Mouse (Mus musculus) intestine, embryonic 16.5 days (tissue): Measurements from ENCODE around the gene Tmc2. TPM values are rescaled to one million over a fixed set of nuclear protein-coding genes. Genes with fewer than 3 reads are reported as not detected.
A peak's percentile ranks its signal among the peaks of the same experiment; 100 is the strongest.

Experiments used
- ATAC-seq: fragments of 200-750 bp; cut with Nextera tagmentation; 2 replicates; pipeline ENCODE4 v1.8.0; 2017; ENCODE audit warnings: moderate TSS enrichment, moderate library complexity
- H3K27ac ChIP-seq: fragments of 300-500 bp; sonication (generic); 2 replicates; pipeline ENCODE4 v1.5.1; 2014; ENCODE audit warnings: mild to moderate bottlenecking, low read length
- H3K27me3 ChIP-seq: fragments of 300-500 bp; sonication (generic); replicated peaks from 2 replicates; pipeline ENCODE4 v1.6.1; 2014; ENCODE audit warnings: low read length, control low read depth, mixed read lengths; ENCODE audit not compliant: control insufficient read depth, insufficient read depth
- H3K36me3 ChIP-seq: fragments of 300-500 bp; sonication (generic); 2 replicates; pipeline ENCODE4 v1.6.1; 2014; ENCODE audit warnings: low read length, control low read depth; ENCODE audit not compliant: control insufficient read depth, insufficient read depth
- H3K4me1 ChIP-seq: fragments of 300-500 bp; sonication (generic); 2 replicates; pipeline ENCODE4 v1.6.1; 2014; ENCODE audit warnings: low read length, control low read depth, mixed read lengths; ENCODE audit not compliant: control insufficient read depth, insufficient read depth
- H3K4me2 ChIP-seq: fragments of 300-500 bp; sonication (generic); 2 replicates; pipeline ENCODE4 v1.6.1; 2014; ENCODE audit warnings: low read depth, low read length, control low read depth
- H3K4me3 ChIP-seq: fragments of 300-500 bp; sonication (generic); 2 replicates; pipeline ENCODE4 v1.5.1; 2014; ENCODE audit warnings: mild to moderate bottlenecking, low read length
- H3K9ac ChIP-seq: fragments of 300-500 bp; sonication (generic); 2 replicates; pipeline ENCODE4 v1.6.1; 2014; ENCODE audit warnings: low read depth, low read length
- H3K9me3 ChIP-seq: fragments of 300-500 bp; sonication (generic); 2 replicates; pipeline ENCODE4 v1.6.1; 2016; ENCODE audit warnings: low read length, control low read depth; ENCODE audit not compliant: control insufficient read depth
- WGBS: fragments of 180-500 bp; shearing (Covaris S2); extraction: QIAGEN DNeasy Blood & Tissue Kit; methylation state at CpG from one replicate; pipeline ENCODE4 v1.1.7; 2014; 5-methylcytosine and 5-hydroxymethylcytosine counted together
- polyA plus RNA-seq: library from polyadenylated mRNA; unstranded; fragments of >200 nt; fragmentation: Nextera tagmentation; extraction: Ambion mirVana; gene quantifications from 2 replicates; pipeline ENCODE4 v1.2.1, GENCODE M21; 2015

The Tmc2 gene
- polyA plus RNA-seq = not detected in 2 replicates

GRCm38 (mm10) chr2:130194894-130195293, at the start of gene Tmc2:
TSS of gene Tmc2 (plus strand) at chr2:130195194.
- no peaks in the 10 kb centered on the region for H3K36me3 ChIP-seq

GRCm38 (mm10) chr2:130146089-130146668, 48.8 kb upstream of the Tmc2 start:
- no peak overlapping the region for H3K4me2 ChIP-seq
- H3K4me1 ChIP-seq = no peaks in the 10 kb centered on the region
- no peak overlapping the region for H3K9ac ChIP-seq
- no peaks in the 10 kb centered on the region for H3K27me3 ChIP-seq
- no peak overlapping the region for H3K4me3 ChIP-seq
- no peak for ATAC-seq
- H3K27ac ChIP-seq = no peak overlapping the region
- WGBS = 76% methylated on average over 5 of the region's 5 CpGs
- H3K9me3 ChIP-seq = no peaks in the 10 kb centered on the region
- H3K36me3 ChIP-seq = no peaks in the 10 kb centered on the region

More at GRCm38 (mm10) chr2:130194894-130195293, at the start of gene Tmc2:
- 92% methylated on average over 16 of the region's 16 CpGs for WGBS
- Histone ChIP-seq H3K9me3 (no peaks in the 10 kb centered on the region), H3K4me1 (no peaks in the 10 kb centered on the region), H3K27me3 (no peaks in the 10 kb centered on the region), H3K27ac (no peak within 1 kb of the TSS), H3K9ac (no peak within 1 kb of the TSS), H3K4me2 (no peak within 1 kb of the TSS), H3K4me3 (no peak within 1 kb of the TSS)
- no peak for ATAC-seq

- 81% methylated on average over 3 of the region's 3 CpGs for WGBS
- Histone ChIP-seq H3K9me3 (no peaks in the 10 kb centered on the region), H3K27me3 (no peaks in the 10 kb centered on the region), H3K9ac (no peak overlapping the region), H3K4me3 (no peak overlapping the region), H3K4me1 (no peaks in the 10 kb centered on the region), H3K27ac (no peak overlapping the region), H3K4me2 (no peak overlapping the region), H3K36me3 (no peaks in the 10 kb centered on the region)
- ATAC-seq = no peak
These were observed 39.8 kb upstream of the Tmc2 start for GRCm38 (mm10) chr2:130155171-130155570.

DNA sequence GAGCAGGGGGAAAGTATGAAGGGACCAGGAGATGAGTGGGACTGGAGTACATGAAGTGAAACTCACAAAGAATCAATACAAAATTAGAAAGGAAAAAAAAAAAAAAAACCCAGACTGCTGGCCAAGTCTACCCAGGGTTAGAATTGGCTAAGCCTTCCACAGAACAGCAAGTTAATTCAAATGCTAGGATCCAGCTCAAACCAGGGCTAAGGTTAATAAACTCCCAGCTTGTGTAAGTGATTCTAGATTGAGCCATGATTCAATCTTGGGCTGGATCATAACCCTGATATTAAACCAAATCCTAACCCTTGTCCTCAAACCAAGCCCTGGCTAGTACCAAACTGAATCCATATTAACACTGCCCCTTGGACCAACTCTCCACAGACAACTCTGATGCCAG, 39.1 kb upstream of the Tmc2 start:
- Histone ChIP-seq H3K9ac (no peak overlapping the region), H3K4me3 (no peak overlapping the region), H3K27me3 (no peaks in the 10 kb centered on the region), H3K4me1 (no peaks in the 10 kb centered on the region), H3K4me2 (no peak overlapping the region), H3K9me3 (no peaks in the 10 kb centered on the region), H3K27ac (no peak overlapping the region), H3K36me3 (no peaks in the 10 kb centered on the region)
- ATAC-seq = no peak

- no peaks in the 10 kb centered on the region for H3K36me3 ChIP-seq
- 71% methylated on average over 14 of the region's 14 CpGs for WGBS
- H3K4me2 ChIP-seq = no peak overlapping the region
- H3K27me3 ChIP-seq = no peaks in the 10 kb centered on the region
- ATAC-seq = no peak
- no peak overlapping the region for H3K9ac ChIP-seq
- no peaks in the 10 kb centered on the region for H3K4me1 ChIP-seq
- no peaks in the 10 kb centered on the region for H3K9me3 ChIP-seq
- no peak overlapping the region for H3K27ac ChIP-seq
- no peak overlapping the region for H3K4me3 ChIP-seq
These were observed 37.5 kb upstream of the Tmc2 start for GRCm38 (mm10) chr2:130157231-130158087.

- Histone ChIP-seq H3K4me1 (no peaks in the 10 kb centered on the region), H3K36me3 (no peaks in the 10 kb centered on the region), H3K4me2 (no peak overlapping the region), H3K9ac (no peak overlapping the region), H3K27ac (no peak overlapping the region), H3K27me3 (no peaks in the 10 kb centered on the region), H3K4me3 (no peak overlapping the region), H3K9me3 (no peaks in the 10 kb centered on the region)
- 61% methylated on average over 4 of the region's 4 CpGs for WGBS
- no peak for ATAC-seq
These were observed 36.9 kb upstream of the Tmc2 start for GRCm38 (mm10) chr2:130158088-130158437.

DNA sequence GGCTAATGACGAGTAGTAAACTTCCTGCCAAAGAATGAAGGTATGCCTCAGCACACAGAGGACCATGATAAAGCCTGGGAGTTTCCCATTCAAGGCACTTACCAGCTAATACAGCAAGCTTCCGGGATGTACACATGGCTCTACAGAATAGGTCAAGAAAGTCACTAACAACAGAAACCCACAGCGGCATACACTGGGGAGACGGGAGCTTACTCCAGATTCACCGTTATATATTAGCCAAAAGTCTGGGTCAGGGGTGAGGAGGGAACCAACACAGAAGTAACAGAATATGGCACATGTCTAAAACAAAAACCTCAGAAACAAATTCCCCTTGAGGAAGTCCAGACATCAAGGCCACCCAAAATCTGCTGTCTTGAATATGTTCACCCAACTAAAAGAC, 32.3 kb upstream of the Tmc2 start:
- Histone ChIP-seq H3K36me3 (no peaks in the 10 kb centered on the region), H3K27me3 (no peaks in the 10 kb centered on the region), H3K9ac (no peak overlapping the region), H3K4me2 (no peak overlapping the region), H3K4me1 (no peaks in the 10 kb centered on the region), H3K4me3 (no peak overlapping the region), H3K9me3 (no peaks in the 10 kb centered on the region), H3K27ac (no peak overlapping the region)
- WGBS = 73% methylated on average over 5 of the region's 5 CpGs
- no peak for ATAC-seq

GRCm38 (mm10) chr2:130166311-130167214, 28.4 kb upstream of the Tmc2 start:
- WGBS = 69% methylated on average over 9 of the region's 9 CpGs
- no peaks in the 10 kb centered on the region for H3K9me3 ChIP-seq
- no peak overlapping the region for H3K4me3 ChIP-seq
- no peak overlapping the region for H3K4me2 ChIP-seq
- peak; percentile 36; the same call in 1 of the 2 replicates for ATAC-seq
- no peak overlapping the region for H3K9ac ChIP-seq
- no peaks in the 10 kb centered on the region for H3K36me3 ChIP-seq
- H3K27ac ChIP-seq = no peak overlapping the region
- no peaks in the 10 kb centered on the region for H3K4me1 ChIP-seq
- no peaks in the 10 kb centered on the region for H3K27me3 ChIP-seq

DNA sequence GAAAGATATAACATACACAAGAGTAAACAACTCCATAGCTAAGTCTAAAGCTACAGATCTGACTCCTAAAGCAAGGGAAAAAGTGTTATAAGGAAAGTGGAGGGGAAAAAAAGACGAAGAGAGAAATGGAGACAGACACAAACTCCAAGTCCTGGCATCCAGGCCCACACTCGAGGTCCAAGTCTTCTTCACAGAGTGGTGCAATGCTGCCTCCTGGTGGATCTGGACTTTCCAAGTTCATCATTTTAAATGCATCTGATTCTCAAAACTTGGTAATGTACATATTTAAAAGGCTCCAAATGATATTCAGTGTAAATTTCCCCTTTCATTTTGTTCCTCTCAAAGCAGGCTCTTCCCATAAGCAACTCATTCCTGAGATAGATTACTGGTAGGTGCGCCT, 27.1 kb upstream of the Tmc2 start:
- WGBS = 53% methylated on average over 3 of the region's 3 CpGs
- no peak overlapping the region for H3K4me3 ChIP-seq
- H3K4me1 ChIP-seq = no peaks in the 10 kb centered on the region
- no peaks in the 10 kb centered on the region for H3K27me3 ChIP-seq
- H3K9ac ChIP-seq = no peak overlapping the region
- no peaks in the 10 kb centered on the region for H3K9me3 ChIP-seq
- H3K36me3 ChIP-seq = peaks cover 6% of the 10 kb centered on the region
- H3K27ac ChIP-seq = no peak overlapping the region
- ATAC-seq = no peak
- no peak overlapping the region for H3K4me2 ChIP-seq
